Mouse (Mus musculus): ENCODE data around the gene Trak1. TPM values are rescaled to one million over a fixed set of nuclear protein-coding genes. Genes with fewer than 3 reads are reported as not detected.
"Not testable (repeated sequence)": the region's sequence is repeated elsewhere in the genome, so short reads cannot be mapped to it uniquely, and the experiment has no call there.

Trak1 gene
- polyA plus RNA-seq, 1 experiment from 2014 or later = 26.4 TPM

DNA sequence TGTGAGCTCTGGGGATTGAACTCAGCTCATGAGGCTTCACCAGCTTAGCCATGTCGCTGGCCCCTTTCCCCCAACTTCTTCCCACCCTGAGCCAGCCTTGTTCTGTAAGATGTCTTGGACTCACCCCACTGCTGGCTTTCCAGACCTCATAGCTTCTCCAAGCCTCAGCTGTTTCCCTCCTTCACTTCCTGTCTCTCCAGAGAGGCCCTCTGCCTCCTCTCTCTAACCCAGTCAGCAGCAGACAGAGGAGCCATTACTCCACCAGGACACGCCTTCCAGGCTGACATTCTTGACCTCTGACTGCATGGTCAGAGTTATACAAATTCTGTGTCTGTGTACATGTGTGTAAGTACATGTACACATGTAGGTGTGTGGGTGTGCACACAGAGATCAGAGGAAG is 23.1 kb downstream of the Trak1 start:
- H3K4me1 ChIP-seq (ENCODE audit: control insufficient read depth, insufficient read depth, low read length) = peaks cover 15% of the 10 kb centered on the region
- no peak overlapping the region for H3K4me2 ChIP-seq (ENCODE audit: low read depth)
- WGBS = 62% methylated on average over 2 of the region's 2 CpGs
- no peaks in the 10 kb centered on the region for H3K9me3 ChIP-seq (ENCODE audit: control insufficient read depth, low read length)
- H3K9ac ChIP-seq (ENCODE audit: low read length) = no peak overlapping the region
- no peak for DNase-seq (ENCODE audit: low spot score)
- no peaks in the 10 kb centered on the region for H3K36me3 ChIP-seq (ENCODE audit: control insufficient read depth, insufficient read depth, low read length)
- no peak for ATAC-seq (ENCODE audit: insufficient read depth, low FRiP score, low TSS enrichment)
- H3K27ac ChIP-seq (ENCODE audit: low read depth, low read length) = no peak overlapping the region
- no peaks in the 10 kb centered on the region for H3K27me3 ChIP-seq (ENCODE audit: control insufficient read depth, insufficient read depth, low read length)
- no peak overlapping the region for H3K4me3 ChIP-seq (ENCODE audit: low read depth, low read length)

GRCm38 (mm10) chr9:121321118-121321517 is 23.8 kb downstream of the Trak1 start:
- Histone ChIP-seq H3K4me2 (ENCODE audit: low read depth) (no peak overlapping the region), H3K27me3 (ENCODE audit: control insufficient read depth, insufficient read depth, low read length) (no peaks in the 10 kb centered on the region), H3K9ac (ENCODE audit: low read length) (no peak overlapping the region), H3K9me3 (ENCODE audit: control insufficient read depth, low read length) (no peaks in the 10 kb centered on the region), H3K4me3 (ENCODE audit: low read depth, low read length) (no peak overlapping the region), H3K4me1 (ENCODE audit: control insufficient read depth, insufficient read depth, low read length) (peaks cover 8% of the 10 kb centered on the region; the same call in 1 of the 2 replicates), H3K27ac (ENCODE audit: low read depth, low read length) (no peak overlapping the region), H3K36me3 (ENCODE audit: control insufficient read depth, insufficient read depth, low read length) (no peaks in the 10 kb centered on the region)
- WGBS = 90% methylated on average over 2 of the region's 2 CpGs
- no peak for ATAC-seq (ENCODE audit: insufficient read depth, low FRiP score, low TSS enrichment)
- no peak for DNase-seq (ENCODE audit: low spot score)

DNA sequence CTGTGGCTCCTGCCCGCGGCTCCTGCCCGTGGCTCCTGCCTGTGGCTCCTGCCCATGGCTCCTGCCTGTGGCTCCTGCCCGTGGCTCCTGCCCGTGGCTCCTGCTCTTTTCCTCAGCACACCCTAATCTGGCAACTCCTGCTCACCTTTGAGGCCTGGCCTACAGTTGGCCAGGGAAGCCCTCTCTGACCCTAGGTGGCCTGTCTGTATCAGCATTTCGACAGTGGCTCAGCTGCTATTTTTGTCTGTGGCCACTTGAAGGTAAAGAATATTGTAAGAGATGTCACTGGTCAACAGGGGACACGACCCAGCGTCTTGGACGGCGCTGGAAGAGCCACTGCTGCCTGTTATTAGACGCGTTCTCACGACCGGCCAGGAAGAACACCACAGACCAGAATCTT is 24.7 kb downstream of the Trak1 start:
- Histone ChIP-seq H3K36me3 (ENCODE audit: control insufficient read depth, insufficient read depth, low read length) (no peaks in the 10 kb centered on the region), H3K27ac (ENCODE audit: low read depth, low read length) (no peak overlapping the region), H3K4me1 (ENCODE audit: control insufficient read depth, insufficient read depth, low read length) (0 out of 2 replicates have a peak, but pooled peaks cover 5% of the 10 kb centered on the region), H3K9me3 (ENCODE audit: control insufficient read depth, low read length) (no peaks in the 10 kb centered on the region), H3K27me3 (ENCODE audit: control insufficient read depth, insufficient read depth, low read length) (no peaks in the 10 kb centered on the region), H3K4me3 (ENCODE audit: low read depth, low read length) (no peak overlapping the region), H3K9ac (ENCODE audit: low read length) (no peak overlapping the region), H3K4me2 (ENCODE audit: low read depth) (no peak overlapping the region)
- ATAC-seq (ENCODE audit: insufficient read depth, low FRiP score, low TSS enrichment) (no peak), DNase-seq (ENCODE audit: low spot score) (no peak)
- 98% methylated on average over 14 of the region's 14 CpGs for WGBS

DNA sequence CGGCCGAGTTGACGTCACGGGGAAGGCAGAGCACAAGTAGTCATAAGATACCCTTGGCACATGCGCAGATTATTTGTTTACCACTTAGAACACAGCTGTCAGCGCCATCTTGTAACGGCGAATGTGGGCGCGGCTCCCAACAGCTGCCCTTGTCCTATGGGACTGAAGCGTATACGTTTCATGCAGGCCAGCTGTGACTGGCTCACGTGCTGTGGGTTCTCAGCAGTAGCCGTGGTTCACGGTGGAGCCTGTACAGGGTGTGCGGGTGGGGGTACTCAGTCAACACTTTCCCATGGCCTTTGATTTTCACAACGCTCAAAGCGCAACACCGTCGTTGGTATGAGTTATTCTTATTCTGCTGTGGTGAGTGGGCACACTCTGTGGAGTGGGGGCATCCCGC is 31.0 kb downstream of the Trak1 start:
- not testable (repeated sequence) for ATAC-seq (ENCODE audit: insufficient read depth, low FRiP score, low TSS enrichment); H3K9me3 ChIP-seq (ENCODE audit: control insufficient read depth, low read length); H3K9ac ChIP-seq (ENCODE audit: low read length); H3K36me3 ChIP-seq (ENCODE audit: control insufficient read depth, insufficient read depth, low read length); DNase-seq (ENCODE audit: low spot score); H3K4me2 ChIP-seq (ENCODE audit: low read depth); H3K27me3 ChIP-seq (ENCODE audit: control insufficient read depth, insufficient read depth, low read length); H3K27ac ChIP-seq (ENCODE audit: low read depth, low read length); H3K4me3 ChIP-seq (ENCODE audit: low read depth, low read length)
- H3K4me1 ChIP-seq (ENCODE audit: control insufficient read depth, insufficient read depth, low read length) = peaks cover 21% of the 10 kb centered on the region
- 94% methylated on average over 16 of the region's 21 CpGs for WGBS

DNA sequence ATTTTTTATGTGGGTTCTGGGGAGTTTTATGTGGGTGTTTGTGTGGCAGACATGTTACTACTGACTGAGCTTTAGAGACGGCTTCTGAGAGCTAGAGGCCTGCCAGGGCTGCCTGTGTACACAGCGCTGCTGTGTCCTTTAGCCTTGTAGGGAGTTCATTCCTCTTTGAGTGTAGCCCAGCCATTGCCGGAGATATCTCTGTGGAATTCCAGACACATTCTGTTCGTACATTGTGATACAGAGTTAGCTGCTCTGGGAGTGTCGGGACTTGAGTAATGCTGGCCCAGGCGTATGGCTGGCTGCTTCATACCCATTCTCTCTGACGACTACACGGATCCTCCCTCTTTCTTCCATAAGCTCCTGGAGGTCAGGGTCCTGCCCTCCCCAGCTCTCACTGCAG is 31.9 kb downstream of the Trak1 start:
- Histone ChIP-seq H3K27ac (ENCODE audit: low read depth, low read length) (no peak overlapping the region), H3K36me3 (ENCODE audit: control insufficient read depth, insufficient read depth, low read length) (peaks cover 2% of the 10 kb centered on the region; the same call in 1 of the 2 replicates), H3K27me3 (ENCODE audit: control insufficient read depth, insufficient read depth, low read length) (no peaks in the 10 kb centered on the region), H3K4me2 (ENCODE audit: low read depth) (no peak overlapping the region), H3K4me1 (ENCODE audit: control insufficient read depth, insufficient read depth, low read length) (peaks cover 29% of the 10 kb centered on the region), H3K9me3 (ENCODE audit: control insufficient read depth, low read length) (no peaks in the 10 kb centered on the region), H3K9ac (ENCODE audit: low read length) (no peak overlapping the region), H3K4me3 (ENCODE audit: low read depth, low read length) (no peak overlapping the region)
- no peak for ATAC-seq (ENCODE audit: insufficient read depth, low FRiP score, low TSS enrichment)
- 68% methylated on average over 8 of the region's 8 CpGs for WGBS
- DNase-seq (ENCODE audit: low spot score) = no peak

- H3K27ac ChIP-seq (ENCODE audit: low read depth, low read length) = no peak overlapping the region
Observed at GRCm38 (mm10) chr9:121330065-121330464, 32.8 kb downstream of the Trak1 start.

DNA sequence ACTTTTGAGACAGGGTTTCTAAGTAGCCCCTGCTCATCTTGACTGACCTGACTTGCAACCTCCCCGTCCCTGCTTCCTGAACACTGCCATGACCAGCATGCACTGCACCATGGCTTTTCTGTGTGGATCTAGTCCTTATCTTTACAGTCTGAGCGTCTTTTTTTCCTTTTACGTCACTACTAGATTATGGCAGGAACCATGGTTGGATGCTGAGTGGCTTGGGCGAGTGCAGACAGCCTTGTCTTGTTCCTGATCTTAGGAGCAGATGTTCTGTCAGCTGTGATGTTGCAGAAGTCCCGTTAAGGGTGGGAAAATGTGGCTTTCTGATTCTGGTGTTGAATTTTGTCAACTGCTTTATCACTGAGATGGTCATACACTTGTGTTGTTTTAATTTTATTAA is 34.1 kb downstream of the Trak1 start:
- Histone ChIP-seq H3K9me3 (ENCODE audit: control insufficient read depth, low read length) (no peaks in the 10 kb centered on the region), H3K36me3 (ENCODE audit: control insufficient read depth, insufficient read depth, low read length) (peaks cover 2% of the 10 kb centered on the region; the same call in 1 of the 2 replicates), H3K4me1 (ENCODE audit: control insufficient read depth, insufficient read depth, low read length) (peaks cover 41% of the 10 kb centered on the region), H3K4me2 (ENCODE audit: low read depth) (no peak overlapping the region), H3K4me3 (ENCODE audit: low read depth, low read length) (no peak overlapping the region), H3K27ac (ENCODE audit: low read depth, low read length) (peak overlapping the region; percentile 95), H3K27me3 (ENCODE audit: control insufficient read depth, insufficient read depth, low read length) (no peaks in the 10 kb centered on the region), H3K9ac (ENCODE audit: low read length) (no peak overlapping the region)
- ATAC-seq (ENCODE audit: insufficient read depth, low FRiP score, low TSS enrichment) = peak; percentile 20; the same call in 1 of the 2 replicates
- no peak for DNase-seq (ENCODE audit: low spot score)
- WGBS = 28% methylated on average over 5 of the region's 5 CpGs

More at GRCm38 (mm10) chr9:121330065-121330464, 32.8 kb downstream of the Trak1 start:
- Histone ChIP-seq H3K4me1 (ENCODE audit: control insufficient read depth, insufficient read depth, low read length) (peaks cover 36% of the 10 kb centered on the region), H3K4me2 (ENCODE audit: low read depth) (no peak overlapping the region), H3K36me3 (ENCODE audit: control insufficient read depth, insufficient read depth, low read length) (peaks cover 2% of the 10 kb centered on the region; the same call in 1 of the 2 replicates), H3K27me3 (ENCODE audit: control insufficient read depth, insufficient read depth, low read length) (no peaks in the 10 kb centered on the region), H3K9me3 (ENCODE audit: control insufficient read depth, low read length) (no peaks in the 10 kb centered on the region), H3K4me3 (ENCODE audit: low read depth, low read length) (no peak overlapping the region), H3K9ac (ENCODE audit: low read length) (no peak overlapping the region)
- ATAC-seq (ENCODE audit: insufficient read depth, low FRiP score, low TSS enrichment) = no peak
- no peak for DNase-seq (ENCODE audit: low spot score)
- WGBS = 93% methylated on average over 5 of the region's 5 CpGs

DNA sequence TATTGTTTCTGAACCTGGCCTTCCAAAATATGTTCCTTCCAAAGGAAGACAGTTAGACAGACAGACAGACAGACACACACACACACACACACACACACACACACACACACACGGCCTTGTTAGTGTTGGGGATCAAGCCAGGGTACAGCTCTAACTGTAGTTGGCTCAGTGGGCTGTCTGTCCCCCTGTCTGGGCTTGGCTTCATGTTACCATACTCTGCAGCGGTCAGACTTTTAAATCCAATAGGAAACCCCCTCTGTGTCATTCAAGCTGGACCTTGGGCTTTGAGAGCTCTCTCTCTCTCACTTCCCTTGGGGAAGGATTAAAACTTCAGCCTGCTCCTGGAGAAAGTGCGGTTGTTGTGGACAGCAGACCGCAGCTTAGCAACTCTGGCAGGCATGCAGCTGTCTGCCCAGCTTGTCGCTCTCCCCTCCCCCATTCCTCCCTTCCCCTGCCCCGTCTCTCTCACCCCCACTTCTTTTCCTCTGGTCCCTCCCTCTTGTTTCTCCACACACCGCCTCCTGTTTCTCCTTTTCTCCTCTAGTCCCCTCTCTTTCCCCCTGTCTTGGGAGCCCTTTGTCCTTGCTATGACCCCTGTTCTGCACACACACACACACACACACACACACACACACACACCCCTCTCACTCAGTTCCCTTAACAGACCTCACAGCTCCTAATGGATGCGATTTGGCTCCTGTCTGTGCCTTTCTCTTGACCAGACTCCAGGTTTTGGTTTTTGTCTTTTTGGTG is 34.8 kb downstream of the Trak1 start:
- Histone ChIP-seq H3K4me1 (ENCODE audit: control insufficient read depth, insufficient read depth, low read length) (peaks cover 42% of the 10 kb centered on the region), H3K4me2 (ENCODE audit: low read depth) (peak overlapping the region; percentile 19; the same call in 1 of the 2 replicates)

DNA sequence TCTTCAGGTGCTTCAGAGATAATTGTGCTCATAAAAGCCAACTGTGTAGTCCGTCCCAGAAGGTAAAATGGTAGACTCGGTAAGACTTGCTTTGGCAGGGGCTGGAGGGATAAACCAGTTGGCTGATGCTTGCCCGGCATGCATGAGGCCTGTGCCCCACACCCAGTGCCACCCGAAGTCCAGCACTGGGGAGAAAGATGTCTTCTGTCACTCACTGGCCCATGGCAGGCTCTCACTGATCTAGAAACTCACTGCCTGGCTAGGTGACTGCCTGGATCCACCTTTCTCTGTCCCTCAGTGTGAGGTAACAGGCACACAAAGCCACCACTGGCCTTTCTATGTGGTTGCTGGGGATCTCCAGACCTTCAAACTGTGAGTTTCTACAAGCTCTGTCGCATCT is 36.3 kb downstream of the Trak1 start:
- no peaks in the 10 kb centered on the region; the same call in 1 of the 2 replicates for H3K36me3 ChIP-seq (ENCODE audit: control insufficient read depth, insufficient read depth, low read length)
- H3K9ac ChIP-seq (ENCODE audit: low read length) = no peak overlapping the region
- H3K9me3 ChIP-seq (ENCODE audit: control insufficient read depth, low read length) = no peaks in the 10 kb centered on the region
- 83% methylated on average over 5 of the region's 5 CpGs for WGBS
- DNase-seq (ENCODE audit: low spot score) (no peak), ATAC-seq (ENCODE audit: insufficient read depth, low FRiP score, low TSS enrichment) (no peak)
- peak overlapping the region; percentile 51 for H3K27ac ChIP-seq (ENCODE audit: low read depth, low read length)
- H3K4me1 ChIP-seq (ENCODE audit: control insufficient read depth, insufficient read depth, low read length) = peaks cover 49% of the 10 kb centered on the region
- H3K27me3 ChIP-seq (ENCODE audit: control insufficient read depth, insufficient read depth, low read length) = no peaks in the 10 kb centered on the region
- no peak overlapping the region for H3K4me3 ChIP-seq (ENCODE audit: low read depth, low read length)
- no peak overlapping the region for H3K4me2 ChIP-seq (ENCODE audit: low read depth)

More for the DNA sequence above, 34.8 kb downstream of the Trak1 start:
- no peaks in the 10 kb centered on the region for H3K9me3 ChIP-seq (ENCODE audit: control insufficient read depth, low read length)
- H3K27ac ChIP-seq (ENCODE audit: low read depth, low read length) = peak overlapping the region; percentile 95
- no peak overlapping the region for H3K4me3 ChIP-seq (ENCODE audit: low read depth, low read length)
- no peaks in the 10 kb centered on the region for H3K27me3 ChIP-seq (ENCODE audit: control insufficient read depth, insufficient read depth, low read length)
- H3K36me3 ChIP-seq (ENCODE audit: control insufficient read depth, insufficient read depth, low read length) = peaks cover 2% of the 10 kb centered on the region; the same call in 1 of the 2 replicates
- WGBS = 0% methylated on average over 8 of the region's 8 CpGs
- peak overlapping the region; percentile 42 for H3K9ac ChIP-seq (ENCODE audit: low read length)
- DNase-seq (ENCODE audit: low spot score) (peak; percentile 83), ATAC-seq (ENCODE audit: insufficient read depth, low FRiP score, low TSS enrichment) (peak; percentile 81)

All from neural tube, embryonic 11.5 days (tissue).